Mouse (Mus musculus) heart, postnatal 10 days (tissue): Measurements from ENCODE around the gene Slc24a5. TPM values are rescaled to one million over a fixed set of nuclear protein-coding genes. Genes with fewer than 3 reads are reported as not detected.

Experiments used
- DNase-seq, 2 experiments: peaks; one replicate each; pipeline ENCODE4 v3.0.0; 2021
- intact Hi-C: fragments of 180-260 bp; cut with DNase I; formaldehyde crosslinking; loops from one replicate; pipeline ENCODE4 v1.15.1; 2025
- total RNA-seq, 2 experiments: library from RNA; stranded (reverse); gene quantifications; 2 replicates each; pipeline ENCODE4 v1.2.3; 2021

The Slc24a5 gene
- total RNA-seq, 2 experiments from 2014 or later = 0.89 to 1.5 TPM

GRCm38 (mm10) chr2:125119381-125120110, 51.6 kb downstream of the Slc24a5 start:
- intact Hi-C loops = no loop called here

GRCm38 (mm10) chr2:125122288-125122623, 54.3 kb downstream of the Slc24a5 start:
- DNase-seq = no peak
- intact Hi-C loops = no loop called here

More at GRCm38 (mm10) chr2:125119381-125120110, 51.6 kb downstream of the Slc24a5 start:
- no peak for DNase-seq

- intact Hi-C loops = no loop called here
- peak; percentile 63 to 67 for DNase-seq
Measured at GRCm38 (mm10) chr2:125122624-125123476, 54.9 kb downstream of the Slc24a5 start.

GRCm38 (mm10) chr2:125123477-125123852, 55.5 kb downstream of the Slc24a5 start, which contains the start of gene Myef2:
Gene Myef2 (minus strand): TSS chr2:125123661.
- DNase-seq = peak; percentile 87 to 90
- intact Hi-C loops = no loop called here

GRCm38 (mm10) chr2:125125824-125126223, 57.9 kb downstream of the Slc24a5 start:
- intact Hi-C loops = no loop called here
- no peak for DNase-seq

- intact Hi-C loops = no loop called here
- no peak for DNase-seq
Measured at GRCm38 (mm10) chr2:125126792-125127191, 58.9 kb downstream of the Slc24a5 start.

GRCm38 (mm10) chr2:125134113-125134512, 66.2 kb downstream of the Slc24a5 start:
- no peak for DNase-seq
- intact Hi-C loops = no loop called here

GRCm38 (mm10) chr2:125135903-125136811, 68.2 kb downstream of the Slc24a5 start, which contains the start of gene Ctxn2:
Gene Ctxn2 (plus strand): TSS chr2:125136692.
- intact Hi-C loops = no loop called here
- peak; percentile 81 to 92 for DNase-seq

- no peak for DNase-seq
- intact Hi-C loops = no loop called here
Measured at GRCm38 (mm10) chr2:125136846-125137245, 68.9 kb downstream of the Slc24a5 start.

Other genes starting within 250 kb of the Slc24a5 start
- 10 to 100 TPM; 20.8 to 24.6 TPM for gene Myef2, start 55.5 kb downstream of the Slc24a5 start, total RNA-seq
- not detected for gene Ctxn2, start 68.6 kb downstream of the Slc24a5 start, total RNA-seq
- not detected for gene Slc12a1, start 84.4 kb downstream of the Slc24a5 start, total RNA-seq
- 10 to 100 TPM; 38.1 to 42.9 TPM for gene Dut, start 179.1 kb downstream of the Slc24a5 start, total RNA-seq